Mouse (Mus musculus) kidney, postnatal 36 days (tissue): ENCODE data around the gene Man2a1.

Experiments
- DNase-seq, 2 experiments: peaks; one replicate each; pipeline ENCODE4 v3.0.0; 2021 to 2022; ENCODE audit warnings: mixed read lengths in 2 of 2

Man2a1 gene

DNA sequence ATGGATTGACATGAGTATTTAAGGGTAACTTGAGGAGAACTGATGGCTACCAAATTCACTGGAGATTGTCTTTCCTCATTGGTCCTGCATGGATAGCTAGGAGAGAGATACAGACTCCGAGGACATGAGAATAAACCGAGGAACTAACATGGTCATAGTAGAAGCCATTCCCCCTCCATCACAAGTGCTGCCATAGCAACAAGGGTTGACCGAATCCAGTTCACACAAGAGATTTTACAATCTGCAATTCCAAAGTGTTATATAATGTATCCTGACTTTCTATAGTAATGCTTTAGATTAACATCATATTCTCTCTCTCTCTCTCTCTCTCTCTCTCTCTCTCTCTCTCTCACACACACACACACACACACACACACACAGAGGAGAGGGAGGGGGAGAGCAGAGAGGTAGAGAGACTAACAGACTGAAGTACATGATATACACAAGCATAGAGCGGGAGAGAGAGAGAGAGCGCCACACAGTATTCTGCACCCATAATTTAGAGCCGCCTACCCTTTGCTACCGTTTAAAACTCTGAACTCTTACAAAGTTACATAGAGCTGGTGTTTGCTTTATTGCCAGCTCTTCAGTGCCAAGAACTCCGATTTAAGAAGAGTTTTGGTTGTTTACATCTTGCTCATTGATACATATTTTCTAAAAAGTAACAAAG lies 37.5 kb downstream of the Man2a1 start:
- no peak for DNase-seq

DNA sequence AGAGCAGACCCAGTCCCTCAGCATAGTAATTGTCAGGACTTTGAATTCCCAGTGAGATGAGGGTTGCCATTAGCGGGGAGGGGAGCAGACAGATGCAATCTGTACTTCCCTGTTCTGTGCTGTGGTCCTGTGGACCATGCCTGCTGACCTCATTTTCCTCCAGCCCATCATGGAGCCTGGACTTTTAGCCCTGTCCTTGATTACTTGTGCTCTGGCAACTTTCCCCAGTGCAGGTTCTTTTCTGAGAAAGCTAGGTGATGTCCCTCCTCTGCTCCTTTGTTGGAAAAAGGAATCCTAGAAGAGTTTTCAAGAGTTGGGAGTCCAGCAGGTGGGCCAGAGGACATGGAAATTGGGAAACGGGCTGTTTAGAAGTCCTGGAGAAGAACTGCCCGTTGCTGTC lies 40.8 kb downstream of the Man2a1 start:
- DNase-seq, result peak; percentile 27 to 29

DNA sequence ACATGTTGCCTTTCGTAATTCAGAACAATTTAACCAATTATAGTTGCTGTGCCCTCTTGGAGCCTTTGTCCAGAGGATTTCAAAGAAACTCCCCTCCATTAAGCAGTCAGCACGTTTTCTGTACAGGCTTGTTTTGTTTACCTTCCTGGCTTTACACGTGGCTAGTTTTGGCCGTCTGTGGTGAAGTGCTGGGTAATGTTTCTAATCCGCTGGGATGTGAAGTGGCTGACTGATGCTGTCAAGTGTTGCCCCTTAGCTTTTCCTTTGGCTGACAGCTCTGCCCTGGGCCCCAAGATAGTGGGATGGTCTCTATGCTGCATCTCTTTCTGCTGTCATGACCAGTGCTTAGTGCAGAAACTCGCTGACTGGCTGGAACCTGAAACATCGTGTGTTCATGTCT lies 43.1 kb downstream of the Man2a1 start:
- no peak for DNase-seq

DNA sequence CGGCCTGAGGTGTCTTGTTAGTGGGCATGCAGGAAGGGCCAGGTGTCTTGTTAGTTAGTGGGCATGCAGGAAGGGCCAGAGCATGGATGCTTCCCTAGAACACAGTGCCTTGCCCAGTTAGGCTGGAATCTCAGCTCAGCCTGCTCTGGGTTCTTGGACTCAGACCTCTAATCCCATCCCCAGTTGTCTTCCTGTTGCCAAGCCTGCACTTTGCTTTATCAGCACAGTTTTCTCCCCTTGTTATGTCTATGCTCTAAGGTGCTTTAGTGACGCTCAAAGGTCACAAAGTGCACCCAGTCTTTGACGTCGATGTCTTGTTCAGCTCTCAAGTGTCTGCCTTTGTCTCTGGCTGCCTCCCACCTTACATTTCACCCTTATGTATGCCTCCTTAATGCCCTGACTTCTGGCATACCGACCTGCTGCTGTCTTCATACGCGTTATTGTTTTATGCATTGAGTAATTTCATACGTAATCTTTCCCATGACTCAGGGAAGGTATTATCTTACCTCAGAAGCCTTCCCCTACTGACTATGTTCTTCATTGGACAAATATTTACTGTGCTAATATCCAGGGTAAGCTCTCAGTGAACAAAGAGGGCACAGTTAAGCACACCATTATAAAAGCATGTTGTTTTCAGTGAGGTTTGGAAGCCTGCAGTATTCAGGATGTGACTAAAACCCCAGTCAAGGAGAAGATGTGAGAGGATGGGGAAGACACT lies 44.5 kb downstream of the Man2a1 start:
- peak; percentile 18 to 50 for DNase-seq

DNA sequence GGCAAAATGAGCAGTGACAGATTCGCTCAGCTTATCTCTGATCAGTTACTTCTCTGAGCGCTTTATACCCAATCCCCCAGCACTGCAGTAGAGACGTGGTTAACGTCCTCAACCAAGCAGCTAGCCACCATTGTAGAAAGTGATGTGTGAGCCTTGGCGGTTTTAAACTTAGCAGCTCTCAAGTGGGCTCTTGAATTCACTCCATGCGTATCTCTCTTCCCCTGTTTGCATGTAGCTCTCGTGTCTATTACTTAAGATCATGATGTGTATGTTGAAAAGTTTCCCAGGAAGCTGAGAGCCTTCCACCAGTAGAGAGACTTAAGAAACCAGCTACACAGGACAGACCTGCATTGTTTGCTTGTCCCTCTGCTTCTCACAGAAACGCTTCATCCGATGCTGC lies 46.9 kb downstream of the Man2a1 start:
- no peak for DNase-seq

DNA sequence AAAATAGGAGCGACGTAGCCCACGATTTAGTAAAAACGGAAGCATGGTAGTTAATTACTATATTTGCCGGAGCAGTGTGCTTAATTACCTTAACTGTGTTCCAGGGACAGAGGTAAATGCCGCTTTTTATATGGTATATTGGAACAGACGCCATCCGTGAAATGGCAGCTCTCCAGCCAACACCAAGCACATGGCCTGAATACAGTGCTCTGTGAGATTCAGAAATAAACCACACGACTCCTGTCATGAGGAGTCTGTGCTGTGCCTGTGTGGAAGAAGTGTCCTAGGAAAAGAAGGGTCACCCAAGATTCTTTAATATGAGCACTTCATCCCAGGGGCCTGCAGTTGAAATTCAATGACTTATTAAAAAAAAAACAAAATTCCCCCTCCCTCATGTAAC lies 50.2 kb downstream of the Man2a1 start:
- DNase-seq, result no peak

DNA sequence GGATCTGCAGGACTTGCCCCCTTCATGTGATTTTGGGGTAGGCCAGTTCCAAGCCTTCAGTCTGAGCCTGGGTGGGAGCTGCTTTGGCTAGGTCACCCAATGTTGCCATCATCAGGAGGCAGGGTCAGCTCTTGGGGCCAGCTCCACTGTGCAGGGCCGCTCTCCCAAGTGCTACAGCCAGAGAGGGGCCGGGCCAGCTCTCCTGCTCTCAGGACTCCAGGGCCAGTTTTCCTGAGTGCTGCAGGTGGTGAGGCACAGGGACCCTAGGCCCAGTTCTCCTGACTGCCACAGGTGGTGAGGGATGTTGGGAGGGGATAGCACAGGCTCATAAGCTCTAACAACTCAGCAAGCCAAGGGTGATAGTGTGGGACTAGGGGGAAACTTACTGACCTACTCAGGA lies 53.1 kb downstream of the Man2a1 start:
- DNase-seq, result no peak

DNA sequence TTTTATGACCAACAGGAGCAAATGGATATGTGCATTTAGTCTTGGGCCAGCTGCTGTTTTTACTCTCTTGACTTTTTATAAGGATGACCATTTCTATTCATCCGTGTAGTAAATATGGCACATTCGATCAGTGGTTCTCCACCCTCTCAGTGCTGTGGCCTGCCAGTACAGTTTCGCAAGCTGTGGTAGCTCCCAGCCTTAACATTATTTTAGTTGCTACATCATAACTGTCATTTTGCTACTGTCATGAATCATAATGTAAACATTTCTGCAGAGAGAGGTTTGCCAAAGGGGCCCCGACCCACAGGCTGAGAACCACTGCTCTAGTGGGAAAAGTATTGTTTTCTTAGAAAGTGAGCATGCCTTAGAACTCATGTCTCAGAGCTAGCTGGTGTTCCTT lies 59.1 kb downstream of the Man2a1 start:
- no peak for DNase-seq

DNA sequence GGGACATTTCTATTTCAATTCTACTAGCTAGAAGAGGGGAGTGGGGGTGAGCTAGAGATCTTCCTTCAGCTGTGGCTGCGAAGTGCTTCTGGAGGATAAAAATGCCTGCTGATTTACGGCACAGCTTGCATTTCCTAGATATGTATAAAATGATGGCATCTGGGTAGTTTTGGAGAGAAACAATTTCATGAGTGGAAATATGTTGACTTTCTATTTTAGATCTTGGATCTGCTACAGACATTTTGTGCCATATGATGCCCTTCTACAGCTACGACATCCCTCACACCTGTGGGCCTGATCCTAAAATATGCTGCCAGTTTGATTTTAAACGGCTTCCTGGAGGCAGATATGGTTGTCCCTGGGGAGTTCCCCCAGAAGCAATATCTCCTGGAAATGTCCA lies 66.0 kb downstream of the Man2a1 start:
- no peak for DNase-seq

DNA sequence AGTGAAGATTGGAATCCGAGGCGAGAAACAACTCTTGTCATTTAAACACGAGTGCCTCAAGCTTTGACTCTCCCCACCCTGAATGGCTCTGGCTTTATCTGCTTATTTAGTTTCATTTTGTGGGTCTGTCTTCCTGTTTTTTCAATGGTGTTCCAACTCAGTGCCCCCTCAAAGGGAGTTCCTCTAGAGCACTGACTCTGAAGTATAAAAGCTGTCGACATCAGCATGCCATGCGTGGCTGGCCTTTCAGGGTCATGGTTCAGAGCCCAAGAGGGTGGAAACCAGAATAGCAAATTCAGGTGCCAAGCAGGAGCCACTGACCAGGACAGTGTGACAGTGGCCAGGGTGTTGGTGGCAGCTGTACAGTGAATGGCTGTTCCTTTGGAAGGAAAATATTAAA lies 68.0 kb downstream of the Man2a1 start:
- DNase-seq, result peak; percentile 73 to 81

DNA sequence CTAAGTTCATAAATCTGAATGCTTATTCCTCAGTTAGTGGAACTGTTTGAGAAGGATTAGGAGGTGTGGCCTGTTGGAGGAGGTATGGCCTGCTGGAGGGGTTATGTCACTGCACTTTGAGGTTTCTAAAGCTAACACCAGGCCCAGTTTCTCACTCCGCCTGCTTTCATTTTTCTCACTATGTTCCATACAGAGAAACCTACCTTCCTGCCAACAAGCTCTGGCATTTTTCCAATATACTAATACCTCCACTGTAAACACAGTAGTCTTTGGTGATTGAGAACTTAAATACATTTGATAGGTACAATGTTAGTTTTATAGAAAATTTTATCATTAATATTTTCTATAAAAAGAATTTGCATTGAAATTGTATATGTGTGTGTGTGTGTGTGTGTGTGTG lies 73.9 kb downstream of the Man2a1 start:
- DNase-seq, result no peak

DNA sequence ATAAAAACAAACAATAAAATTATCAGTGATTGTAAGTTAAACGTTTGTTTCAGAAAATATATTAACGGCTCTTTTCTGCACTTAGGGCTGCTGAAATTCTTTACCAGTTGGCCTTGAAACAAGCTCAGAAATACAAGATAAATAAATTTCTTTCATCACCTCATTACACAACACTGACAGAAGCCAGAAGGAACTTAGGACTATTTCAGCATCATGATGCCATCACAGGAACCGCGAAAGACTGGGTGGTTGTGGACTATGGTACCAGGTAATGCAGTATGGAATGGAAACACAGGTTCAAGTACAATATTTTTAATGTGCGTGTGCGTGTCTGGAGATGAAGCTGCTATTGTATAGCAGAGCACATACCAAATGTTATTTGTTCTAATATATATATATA lies 74.4 kb downstream of the Man2a1 start:
- DNase-seq, result no peak

DNA sequence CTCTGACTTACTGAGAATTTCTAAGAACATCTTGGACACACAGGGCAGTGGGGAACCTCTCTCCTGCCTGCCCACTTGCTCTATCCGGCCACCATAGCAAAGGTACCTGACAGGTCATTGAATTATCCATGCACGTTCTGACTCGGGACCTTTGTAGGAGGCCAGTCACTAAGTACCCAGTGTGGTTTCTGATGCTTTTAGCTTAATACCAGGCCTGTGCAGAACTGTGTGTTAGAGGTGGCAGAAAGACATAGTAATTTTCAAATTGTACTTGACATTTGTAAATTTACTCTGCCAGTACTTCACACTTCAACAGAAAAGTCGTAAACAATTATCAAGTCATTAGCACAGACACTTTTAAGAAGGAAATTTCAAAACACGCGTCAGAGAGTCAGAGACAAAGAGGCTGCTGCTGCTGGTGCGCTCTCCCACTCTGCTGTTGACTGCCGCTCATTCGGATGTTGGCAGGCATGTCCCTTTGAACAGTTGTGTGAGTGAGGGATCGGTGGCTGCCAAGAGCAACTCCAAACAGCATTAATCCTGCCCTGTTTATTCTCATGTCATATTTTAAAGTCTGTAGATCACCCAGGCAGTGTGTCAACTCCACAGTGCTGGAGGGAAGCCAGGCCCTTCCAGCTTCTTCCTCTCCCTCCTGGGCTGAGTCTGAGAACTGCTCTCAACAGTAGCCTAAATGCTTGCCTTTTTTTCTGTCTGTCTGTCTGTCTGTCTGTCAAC lies 76.4 kb downstream of the Man2a1 start:
- peak; percentile 23 to 56 for DNase-seq

DNA sequence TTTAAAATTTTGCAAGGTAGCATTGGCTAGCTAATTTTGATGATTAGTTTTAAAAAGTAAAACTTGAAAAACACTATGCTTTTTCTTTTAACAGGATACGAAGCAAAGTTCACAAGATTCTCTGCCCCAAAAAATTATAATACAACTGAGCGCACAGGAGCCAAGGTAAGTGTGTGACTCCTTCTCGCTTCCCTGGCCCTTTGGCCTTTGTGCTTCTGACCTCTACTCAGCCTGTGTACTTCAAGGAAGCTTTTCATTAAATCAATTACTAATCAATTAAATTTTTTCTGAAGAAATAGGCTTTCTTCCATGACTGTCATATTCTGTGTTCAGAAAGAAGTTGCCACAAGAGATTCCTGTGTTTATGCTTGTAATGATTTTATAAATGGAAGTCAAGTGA lies 80.9 kb downstream of the Man2a1 start:
- peak; percentile 59 to 61 for DNase-seq

DNA sequence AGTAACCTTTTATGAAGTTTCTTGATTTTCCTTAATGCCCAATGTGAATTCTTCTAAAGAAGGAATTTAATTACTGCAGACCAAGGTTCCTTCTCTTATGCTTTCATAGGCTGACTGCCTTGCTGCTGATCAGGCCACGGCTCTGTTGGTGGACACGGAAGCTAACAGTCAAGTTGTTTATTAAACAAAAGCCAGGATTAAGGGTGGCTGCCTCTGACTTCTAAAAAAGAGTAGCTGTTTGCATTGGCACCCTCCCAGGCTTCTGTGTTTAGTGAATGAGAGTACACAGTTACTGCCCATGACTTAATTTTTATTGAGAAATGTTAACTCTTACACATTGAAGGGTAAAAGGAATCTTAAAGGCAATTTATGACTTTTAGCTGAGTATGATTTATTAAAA lies 81.4 kb downstream of the Man2a1 start:
- DNase-seq, result peak; percentile 91

DNA sequence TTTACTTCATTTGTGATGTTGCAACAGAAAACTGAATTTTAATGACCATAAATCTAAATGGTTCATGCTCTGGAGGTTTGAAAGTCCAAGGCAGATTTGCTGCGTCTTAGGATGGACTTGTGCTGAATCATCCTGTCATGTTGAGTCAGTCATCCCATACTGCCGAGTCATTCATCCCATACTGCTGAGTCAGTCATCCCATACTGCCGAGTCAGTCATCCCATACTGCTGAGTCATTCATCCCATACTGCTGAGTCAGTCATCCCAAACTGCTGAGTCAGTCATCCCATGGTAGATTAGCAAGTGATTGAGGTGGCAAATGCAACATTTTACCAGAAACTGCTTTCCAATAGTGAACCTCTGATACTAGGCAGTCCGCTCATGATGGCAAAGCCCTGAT lies 83.6 kb downstream of the Man2a1 start:
- no peak for DNase-seq

DNA sequence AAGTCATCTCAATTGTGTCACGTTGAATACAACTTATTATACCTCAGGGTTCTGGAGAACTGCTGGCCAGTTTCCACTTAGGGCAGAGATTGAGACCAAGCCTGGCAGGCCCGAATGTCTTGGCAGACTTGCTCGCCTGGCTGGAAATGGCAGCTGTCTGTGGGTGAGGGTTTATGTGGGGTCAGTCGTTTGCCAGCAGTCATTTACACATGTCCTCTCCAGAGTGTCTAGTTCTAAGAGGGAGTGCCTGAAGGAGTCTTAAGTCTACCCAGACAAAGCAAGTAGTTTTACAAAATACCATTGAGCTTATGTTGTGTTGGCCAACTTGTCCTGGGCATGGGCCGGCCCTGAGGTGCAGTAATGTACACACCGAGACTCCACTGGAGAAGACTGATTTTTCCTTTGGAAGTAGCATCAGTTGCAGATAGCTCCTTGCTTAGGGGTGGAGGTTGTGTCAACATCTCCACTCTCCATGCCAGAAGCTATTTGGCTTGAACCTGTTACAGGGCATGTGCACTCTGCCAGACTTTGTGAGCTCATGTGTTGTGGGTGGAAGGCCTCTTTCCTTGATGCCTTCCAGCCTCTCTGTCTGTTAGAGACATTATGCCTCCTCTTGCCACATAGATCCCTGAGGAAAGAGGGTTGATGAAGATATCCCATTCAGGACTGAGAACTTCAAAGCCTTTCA lies 84.8 kb downstream of the Man2a1 start:
- peak; percentile 71 for DNase-seq

DNA sequence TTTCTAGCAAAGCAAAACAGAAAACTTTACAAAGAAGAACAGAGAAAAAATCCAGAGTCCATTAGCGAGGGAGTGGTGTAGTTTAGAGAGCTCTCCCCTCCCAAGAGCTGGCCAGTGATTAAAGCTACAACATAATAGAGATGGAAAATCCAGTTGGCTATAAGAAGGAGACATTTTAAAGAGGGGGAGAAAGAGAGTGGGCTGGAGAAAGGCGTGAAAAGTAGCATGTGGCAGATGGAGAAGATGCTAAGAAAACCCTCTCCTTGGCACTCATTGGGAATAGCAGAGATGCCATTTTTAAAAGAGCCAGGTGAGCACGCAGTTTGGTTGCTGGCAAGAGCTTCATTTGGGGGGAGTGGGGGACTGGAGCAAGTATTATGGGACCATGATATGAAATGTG lies 89.1 kb downstream of the Man2a1 start:
- no peak for DNase-seq

DNA sequence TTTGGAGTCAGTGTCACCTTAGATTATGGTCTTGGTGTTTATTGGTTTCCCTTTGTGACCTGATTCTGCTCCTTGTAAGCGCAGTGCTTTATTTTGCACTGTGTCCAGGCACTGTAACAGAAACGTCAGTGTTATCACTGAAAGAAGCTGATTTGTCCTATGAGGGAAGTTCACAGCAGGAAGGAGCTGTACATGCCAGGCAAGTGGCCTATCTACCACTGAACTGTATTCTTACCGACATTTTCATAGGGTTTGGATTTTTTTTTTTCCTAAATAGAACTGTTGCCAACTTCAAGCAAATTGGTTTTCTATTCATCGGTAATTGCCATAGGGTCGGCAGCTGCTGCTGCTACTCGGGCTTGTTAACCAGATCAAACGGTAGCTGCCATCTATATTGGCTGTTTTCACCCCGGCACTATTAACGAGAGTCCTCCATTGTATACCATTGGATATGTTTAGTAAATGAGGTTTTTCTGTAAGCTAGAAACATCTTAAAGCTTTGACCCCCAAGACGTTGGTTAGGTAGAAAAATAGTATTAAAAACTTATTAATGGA lies 96.8 kb downstream of the Man2a1 start:
- DNase-seq, result no peak

DNA sequence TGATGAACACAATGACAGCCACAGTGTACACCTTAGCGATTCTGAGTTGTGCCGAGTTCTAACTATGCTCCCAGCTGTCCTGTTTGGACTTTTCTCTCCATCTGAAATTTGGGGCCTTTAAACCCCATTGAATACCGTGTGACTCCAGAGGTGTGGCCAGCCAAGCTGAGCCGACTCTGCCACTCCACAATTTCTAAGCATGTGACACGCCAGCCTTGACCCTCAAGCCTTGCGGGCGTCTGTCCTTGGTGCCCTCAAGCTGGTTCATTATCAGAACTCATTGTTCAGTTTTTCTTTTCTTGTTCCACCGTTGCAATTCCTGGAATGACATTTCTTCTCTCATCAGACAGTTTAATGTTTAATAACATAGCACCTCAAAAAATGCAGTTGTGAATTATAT lies 98.0 kb downstream of the Man2a1 start:
- DNase-seq, result no peak

DNA sequence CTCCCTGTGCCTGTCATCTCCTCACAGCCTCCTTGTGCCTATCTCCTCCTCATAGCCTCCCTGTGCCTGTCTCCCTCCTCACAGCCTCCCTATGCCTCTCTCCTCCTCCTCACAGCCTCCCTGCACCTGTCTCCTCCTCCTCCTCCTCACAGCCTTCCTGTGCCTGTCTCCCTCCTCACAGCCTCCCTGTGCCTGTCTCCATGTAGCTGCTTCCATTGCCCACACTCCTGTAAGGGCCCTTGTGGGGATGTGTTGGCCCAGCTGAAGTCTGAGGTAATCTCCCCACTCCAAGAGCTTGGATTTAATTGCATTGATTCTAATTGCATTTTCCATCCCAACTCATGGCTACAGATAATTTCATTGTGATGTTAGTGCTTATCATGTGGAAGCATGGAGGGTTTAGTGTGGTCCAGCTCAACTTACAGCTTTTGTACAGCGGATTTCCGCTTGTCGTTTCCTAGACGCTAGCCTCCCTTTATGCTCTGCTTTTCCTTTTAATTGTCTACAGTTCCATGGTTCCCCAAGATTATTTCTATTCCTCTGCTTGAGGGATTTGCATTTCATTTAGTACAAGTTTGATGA lies 103.2 kb downstream of the Man2a1 start:
- no peak for DNase-seq

DNA sequence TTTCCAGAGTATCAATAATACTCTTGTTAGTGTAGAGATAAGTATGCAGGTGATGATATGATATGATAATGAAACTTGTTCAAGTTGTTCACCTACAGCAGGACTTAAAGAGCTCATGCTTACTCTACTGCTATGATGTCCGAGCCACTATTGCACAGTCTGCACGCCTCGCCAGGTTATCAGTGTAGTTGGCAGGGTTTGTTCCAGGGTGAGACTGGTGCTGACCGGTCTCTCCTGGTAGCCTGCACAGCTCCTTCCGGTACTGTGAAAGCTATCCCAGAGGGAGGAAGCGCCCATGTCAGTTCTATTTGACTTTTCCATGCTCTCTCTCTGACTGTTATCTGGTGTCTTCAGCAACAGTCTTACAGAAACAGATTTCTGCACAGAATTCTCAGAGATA lies 107.0 kb downstream of the Man2a1 start:
- no peak for DNase-seq

DNA sequence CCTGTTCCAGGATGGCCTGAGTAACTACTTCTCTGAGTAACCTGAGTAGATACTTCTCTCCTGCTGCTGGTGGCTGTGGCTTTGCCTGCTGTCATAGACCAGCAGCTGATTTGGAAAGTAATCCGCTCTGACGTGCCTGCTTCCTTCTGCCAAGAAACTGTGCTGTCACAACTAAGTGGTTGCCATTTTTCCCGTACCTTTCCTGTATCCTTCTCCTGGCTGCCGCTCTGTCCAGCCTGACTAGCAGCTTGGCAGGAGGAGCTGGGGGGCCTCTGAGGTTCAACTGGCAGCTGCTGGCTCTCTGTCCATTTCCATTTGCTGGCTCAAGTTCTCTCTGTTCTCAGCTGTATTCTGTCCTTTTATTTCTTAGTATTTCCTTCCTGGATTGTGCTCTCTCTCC lies 115.8 kb downstream of the Man2a1 start:
- peak; percentile 25 to 37 for DNase-seq
